Mouse (Mus musculus) G1E-ER4 (cell line): Measurements from ENCODE around the gene Gm21188. TPM values are rescaled to one million over a fixed set of nuclear protein-coding genes. Genes with fewer than 3 reads are reported as not detected.
"Not testable (repeated sequence)": the region's sequence is repeated elsewhere in the genome, so short reads cannot be mapped to it uniquely, and the experiment has no call there.

Experiments used
- GATA1 ChIP-seq: IDR thresholded peaks from one replicate; pipeline ENCODE4 v1.8.0; 2012; ENCODE audit warnings: low read length, inconsistent platforms
- polyA plus RNA-seq: library from polyadenylated mRNA; stranded (reverse); fragments of >175 nt; gene quantifications from 2 replicates; pipeline ENCODE4 v1.2.3, GENCODE M21; 2012

Gm21188 gene
- polyA plus RNA-seq: not detected in 2 replicates

DNA sequence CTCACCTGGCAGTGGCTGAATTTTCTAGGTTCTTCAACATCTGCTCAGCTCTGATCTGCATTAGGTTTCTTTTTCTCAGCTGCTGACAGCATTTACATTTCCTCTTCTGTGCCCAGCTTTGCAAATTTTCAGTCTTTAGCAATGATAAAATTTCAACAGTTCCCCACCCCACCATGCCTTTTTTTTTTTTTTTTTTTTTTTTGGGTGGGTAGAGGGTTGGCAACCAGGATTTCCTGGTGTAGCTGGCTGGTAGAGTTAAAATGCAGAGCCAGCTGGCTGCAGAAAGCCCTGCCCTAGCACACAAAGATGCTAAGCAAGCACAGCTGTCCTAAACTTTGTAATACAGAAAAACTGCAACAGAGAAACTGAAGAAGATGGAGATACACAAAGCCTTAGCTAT lies at the start of gene Gm21188:
Gm21188 (minus strand) TSS at position 110 of the 400 bp plus-strand sequence.
- not testable (repeated sequence) for TF ChIP-seq GATA1

- TF ChIP-seq GATA1: not testable (repeated sequence)
Observed at GRCm38 (mm10) chr13:120026911-120027310, 25.1 kb downstream of the Gm21188 start, which contains the start of gene Gm36079. Gm36079 (minus strand) TSS chr13:120027011.

Other genes with a start within 250 kb of the Gm21188 start
- not detected in 2 replicates for gene AF067063, start 222.0 kb downstream of the Gm21188 start, polyA plus RNA-seq
- gene D13Ertd608e, start 216.2 kb downstream of the Gm21188 start, polyA plus RNA-seq: not detected in 2 replicates
- not detected in 2 replicates for gene Tcstv1, start 157.4 kb downstream of the Gm21188 start, polyA plus RNA-seq
- not detected in 2 replicates for gene Gm21761, start 122.9 kb downstream of the Gm21188 start, polyA plus RNA-seq
- not detected in 2 replicates for gene B020031M17Rik, start 101.4 kb downstream of the Gm21188 start, polyA plus RNA-seq
- gene Gm36079, start 25.2 kb downstream of the Gm21188 start, polyA plus RNA-seq: not detected in 2 replicates
- not detected in 2 replicates for gene Gm20767, start 88.1 kb upstream of the Gm21188 start, polyA plus RNA-seq
- gene Gm21818, start 120.2 kb upstream of the Gm21188 start, polyA plus RNA-seq: not detected in 2 replicates
- not detected in 2 replicates for gene Gm21762, start 163.8 kb upstream of the Gm21188 start, polyA plus RNA-seq
- not detected in 2 replicates for gene Gm21731, start 186.9 kb upstream of the Gm21188 start, polyA plus RNA-seq
- gene AF067061, start 210.9 kb upstream of the Gm21188 start, polyA plus RNA-seq: not detected in 2 replicates
- gene BC147527, start 248.2 kb upstream of the Gm21188 start, polyA plus RNA-seq: not detected in 2 replicates